Mouse (Mus musculus): ENCODE data around the gene Cand2. TPM values are rescaled to one million over a fixed set of nuclear protein-coding genes. Genes with fewer than 3 reads are reported as not detected.

Gene Cand2
- polyA plus RNA-seq, 1 experiment from 2014 or later = 9.8 TPM

DNA sequence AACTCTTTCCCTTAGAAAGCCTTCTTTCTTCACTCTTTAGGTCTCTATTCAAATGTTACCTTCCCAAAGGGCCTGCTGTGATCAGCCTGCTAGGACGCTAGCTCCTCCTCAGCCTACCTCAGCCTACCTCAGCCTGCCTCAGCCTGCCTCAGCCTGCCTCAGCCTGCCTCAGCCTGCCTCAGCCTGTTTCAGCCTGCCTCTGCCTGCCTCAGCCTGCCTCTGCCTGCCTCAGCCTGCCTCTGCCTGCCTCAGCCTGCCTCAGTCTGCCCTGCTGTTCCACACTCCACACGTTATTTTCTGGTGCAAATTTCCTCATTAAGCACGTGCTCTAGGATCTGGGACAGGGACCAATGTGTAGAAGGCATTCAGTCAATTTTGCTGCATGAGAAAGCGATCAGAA, 14.2 kb upstream of the Cand2 start:
- Histone ChIP-seq H3K9ac (replicated peaks) (no peak overlapping the region), H3K4me3 (replicated peaks) (no peak overlapping the region), H3K27ac (replicated peaks) (no peak overlapping the region), H3K27me3 (replicated peaks) (no peaks in the 10 kb centered on the region), H3K9me3 (replicated peaks) (no peaks in the 10 kb centered on the region), H3K36me3 (no peaks in the 10 kb centered on the region), H3K4me2 (no peak overlapping the region), H3K4me1 (peaks cover 25% of the 10 kb centered on the region)
- ATAC-seq (ENCODE audit: low FRiP score) = no peak
- 98% methylated on average over 4 of the region's 4 CpGs for WGBS

DNA sequence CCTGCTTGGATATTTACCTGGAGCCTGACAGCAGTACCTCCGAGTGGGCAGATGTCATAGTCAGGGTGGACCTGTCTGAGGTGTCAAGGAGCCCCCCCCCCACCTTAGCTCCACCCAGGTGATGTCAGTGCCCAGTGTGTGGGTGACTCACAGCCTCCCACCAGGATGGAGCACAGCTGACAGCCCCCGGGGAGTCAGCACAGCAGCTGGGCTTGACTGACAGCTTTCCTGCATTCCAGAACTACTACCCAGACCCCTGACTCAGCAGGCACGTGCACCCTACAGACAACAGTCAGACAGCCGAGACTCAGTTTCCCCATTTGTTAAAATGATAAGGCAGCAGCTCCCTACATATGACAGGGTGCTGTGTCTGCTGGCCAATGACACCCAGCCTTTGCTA, 13.4 kb upstream of the Cand2 start:
- Histone ChIP-seq H3K27me3 (replicated peaks) (no peaks in the 10 kb centered on the region), H3K36me3 (no peaks in the 10 kb centered on the region), H3K27ac (replicated peaks) (no peak overlapping the region), H3K9me3 (replicated peaks) (no peaks in the 10 kb centered on the region), H3K4me3 (replicated peaks) (no peak overlapping the region), H3K4me2 (no peak overlapping the region), H3K9ac (replicated peaks) (no peak overlapping the region), H3K4me1 (peaks cover 25% of the 10 kb centered on the region)
- ATAC-seq (ENCODE audit: low FRiP score) = no peak
- 68% methylated on average over 4 of the region's 4 CpGs for WGBS

DNA sequence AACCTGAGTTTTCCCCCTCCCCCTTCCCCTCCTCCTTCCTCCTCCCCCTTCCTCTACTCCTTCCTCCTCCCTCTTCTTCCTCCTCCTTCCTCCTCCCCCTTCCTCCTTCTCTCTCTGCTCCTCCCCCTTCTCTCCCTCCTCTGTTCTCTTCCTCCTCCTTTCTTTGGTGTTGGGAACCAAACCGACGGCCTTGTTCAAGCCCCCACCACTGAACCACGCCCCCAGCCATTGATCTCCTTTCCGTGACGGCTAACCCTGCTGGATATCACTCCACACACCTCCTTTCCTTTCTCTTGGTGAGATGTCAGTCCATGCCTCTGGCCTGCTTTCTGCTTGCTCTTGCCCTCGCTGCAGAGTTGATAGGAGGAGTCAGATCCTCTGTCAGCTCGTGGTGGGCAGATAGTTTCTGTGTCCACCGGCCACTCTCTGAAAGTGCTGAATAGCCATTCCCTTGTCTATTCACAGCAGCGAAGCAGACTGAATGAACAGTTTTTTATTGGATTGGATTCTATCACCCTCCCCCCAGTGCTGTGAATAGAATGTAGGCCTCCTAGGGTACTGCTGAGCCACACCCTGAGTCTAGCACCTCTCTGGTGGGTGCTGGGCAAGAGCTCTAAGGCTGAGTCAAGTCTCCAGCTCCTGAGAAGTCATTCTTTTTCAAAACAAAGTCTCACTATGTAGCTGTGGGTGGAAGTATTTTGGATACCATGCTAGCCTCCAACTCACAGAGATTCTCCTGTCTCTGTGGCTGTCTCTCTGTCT, 12.2 kb upstream of the Cand2 start, which contains the start of gene Tmem40:
Gene Tmem40, minus strand, starts transcription at position 416 of the 762 bp plus-strand sequence.
- Histone ChIP-seq H3K9ac (replicated peaks) (no peak within 1 kb of the TSS), H3K4me1 (peaks cover 25% of the 10 kb centered on the region), H3K36me3 (no peaks in the 10 kb centered on the region), H3K27ac (replicated peaks) (peak within 1 kb of the TSS; percentile 48; the same call in 1 of the 2 replicates), H3K9me3 (replicated peaks) (no peaks in the 10 kb centered on the region), H3K27me3 (replicated peaks) (no peaks in the 10 kb centered on the region), H3K4me3 (replicated peaks) (no peak within 1 kb of the TSS), H3K4me2 (peak within 1 kb of the TSS; percentile 15; the same call in 1 of the 2 replicates)
- no peak for ATAC-seq (ENCODE audit: low FRiP score)
- 2% methylated on average over 9 of the region's 9 CpGs for WGBS

DNA sequence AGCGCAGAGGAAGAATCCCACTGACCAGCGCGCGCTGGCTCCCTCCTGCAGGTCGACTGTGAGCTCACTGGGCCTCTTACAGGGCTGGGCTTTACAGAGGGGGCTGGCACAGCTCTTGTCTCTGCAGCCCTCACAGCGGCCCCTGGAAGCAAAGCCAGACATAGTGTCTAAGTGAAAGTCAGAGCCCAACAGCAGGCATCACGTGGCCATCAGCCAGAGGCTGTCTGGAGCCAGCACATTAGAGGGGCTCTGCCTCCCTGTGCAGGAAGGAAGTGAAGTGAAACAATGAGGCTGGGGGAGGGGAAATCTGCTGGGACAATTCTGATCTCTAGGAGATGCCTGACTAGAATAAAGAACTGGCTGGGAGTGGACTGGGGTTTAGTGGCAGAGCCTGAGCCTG, 10.2 kb upstream of the Cand2 start:
- 6% methylated on average over 7 of the region's 7 CpGs for WGBS

DNA sequence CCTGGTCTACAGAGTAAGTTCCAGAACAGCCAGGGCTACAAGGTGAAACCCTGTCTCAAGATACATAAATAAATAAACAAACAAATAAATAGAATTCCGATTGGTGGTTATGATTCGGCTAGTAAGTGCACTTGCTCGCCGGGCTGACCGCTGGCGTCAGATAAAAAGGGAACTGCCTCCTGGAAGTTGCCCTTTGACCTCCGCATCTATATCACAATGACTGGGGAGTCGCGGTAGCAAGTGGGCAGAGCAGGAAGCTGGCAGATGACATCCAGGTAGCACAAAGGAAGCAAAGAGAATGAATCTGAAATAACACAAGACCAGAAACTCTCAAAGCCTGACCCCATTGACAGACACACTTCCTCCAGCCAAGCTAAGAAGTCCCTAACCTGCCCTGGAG, 7.0 kb upstream of the Cand2 start:
- Histone ChIP-seq H3K9me3 (replicated peaks) (no peaks in the 10 kb centered on the region), H3K27ac (replicated peaks) (no peak overlapping the region), H3K9ac (replicated peaks) (no peak overlapping the region), H3K36me3 (no peaks in the 10 kb centered on the region), H3K4me3 (replicated peaks) (no peak overlapping the region), H3K27me3 (replicated peaks) (no peaks in the 10 kb centered on the region), H3K4me1 (peaks cover 18% of the 10 kb centered on the region), H3K4me2 (no peak overlapping the region)
- 43% methylated on average over 9 of the region's 9 CpGs for WGBS
- ATAC-seq (ENCODE audit: low FRiP score) = no peak

More for the DNA sequence above, 10.2 kb upstream of the Cand2 start:
- H3K9me3 ChIP-seq (replicated peaks) = no peaks in the 10 kb centered on the region
- H3K4me2 ChIP-seq = peak overlapping the region; percentile 19; the same call in 1 of the 2 replicates
- H3K9ac ChIP-seq (replicated peaks) = no peak overlapping the region
- ATAC-seq (ENCODE audit: low FRiP score) = peak; percentile 88
- peak overlapping the region; percentile 84 for H3K27ac ChIP-seq (replicated peaks)
- H3K4me3 ChIP-seq (replicated peaks) = no peak overlapping the region
- no peaks in the 10 kb centered on the region for H3K27me3 ChIP-seq (replicated peaks)
- no peaks in the 10 kb centered on the region for H3K36me3 ChIP-seq
- peaks cover 23% of the 10 kb centered on the region for H3K4me1 ChIP-seq

DNA sequence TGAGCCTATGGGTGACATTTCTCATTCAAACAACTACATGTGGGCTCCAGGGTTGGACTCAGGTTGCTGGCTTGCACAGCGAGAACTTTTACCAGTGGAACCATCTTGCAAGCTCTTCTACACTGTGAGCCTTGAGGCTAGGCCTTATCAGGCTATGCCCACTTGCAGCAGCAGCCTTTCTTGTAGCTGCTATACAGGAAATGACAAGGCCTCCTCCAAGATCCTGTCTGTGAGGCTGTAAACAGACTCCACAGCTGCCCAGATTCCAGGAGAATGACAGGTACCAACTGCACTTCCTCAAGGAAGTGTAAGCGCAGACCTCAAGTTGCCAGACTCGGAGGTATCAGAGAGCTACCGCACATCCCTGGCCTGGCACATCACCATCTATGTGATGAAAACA, 6.1 kb upstream of the Cand2 start:
- Histone ChIP-seq H3K4me2 (no peak overlapping the region), H3K27ac (replicated peaks) (no peak overlapping the region), H3K4me1 (peaks cover 13% of the 10 kb centered on the region), H3K9ac (replicated peaks) (no peak overlapping the region), H3K9me3 (replicated peaks) (no peaks in the 10 kb centered on the region), H3K27me3 (replicated peaks) (no peaks in the 10 kb centered on the region), H3K36me3 (no peaks in the 10 kb centered on the region), H3K4me3 (replicated peaks) (no peak overlapping the region)
- no peak for ATAC-seq (ENCODE audit: low FRiP score)
- WGBS = 87% methylated on average over 4 of the region's 4 CpGs

DNA sequence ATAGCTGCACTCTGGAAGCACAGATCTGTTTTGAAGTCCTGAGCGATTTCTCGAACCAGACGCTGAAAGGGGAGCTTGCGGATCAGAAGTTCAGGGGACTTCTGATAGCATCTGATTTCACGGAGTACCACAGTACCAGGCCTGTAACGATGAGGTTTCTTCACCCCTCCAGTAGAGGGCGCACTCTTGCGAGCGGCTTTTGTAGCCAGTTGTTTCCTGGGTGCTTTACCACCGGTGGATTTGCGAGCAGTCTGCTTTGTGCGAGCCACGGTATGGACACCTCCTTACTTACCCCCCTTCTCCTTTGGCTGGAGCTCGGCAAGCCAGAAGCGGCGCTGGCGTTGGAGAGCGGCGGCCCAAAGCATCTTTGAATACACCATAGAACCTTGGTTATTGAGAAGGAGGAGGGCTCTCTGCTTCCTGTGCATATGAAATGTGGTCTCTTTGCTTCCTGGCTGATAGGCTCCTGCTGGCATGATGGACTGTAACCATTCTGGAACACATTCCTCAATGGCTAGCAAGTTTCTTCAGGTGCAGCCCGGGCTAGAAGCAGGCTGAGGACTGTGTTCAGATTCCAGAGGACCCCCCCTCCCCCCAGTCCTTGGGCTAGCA, 4.2 kb upstream of the Cand2 start:
- Histone ChIP-seq H3K27ac (replicated peaks) (no peak overlapping the region), H3K4me1 (peaks cover 14% of the 10 kb centered on the region), H3K36me3 (no peaks in the 10 kb centered on the region), H3K4me2 (no peak overlapping the region), H3K9me3 (replicated peaks) (no peaks in the 10 kb centered on the region), H3K4me3 (replicated peaks) (no peak overlapping the region), H3K27me3 (replicated peaks) (no peaks in the 10 kb centered on the region), H3K9ac (replicated peaks) (no peak overlapping the region)
- ATAC-seq (ENCODE audit: low FRiP score) = no peak
- WGBS = 87% methylated on average over 20 of the region's 20 CpGs

DNA sequence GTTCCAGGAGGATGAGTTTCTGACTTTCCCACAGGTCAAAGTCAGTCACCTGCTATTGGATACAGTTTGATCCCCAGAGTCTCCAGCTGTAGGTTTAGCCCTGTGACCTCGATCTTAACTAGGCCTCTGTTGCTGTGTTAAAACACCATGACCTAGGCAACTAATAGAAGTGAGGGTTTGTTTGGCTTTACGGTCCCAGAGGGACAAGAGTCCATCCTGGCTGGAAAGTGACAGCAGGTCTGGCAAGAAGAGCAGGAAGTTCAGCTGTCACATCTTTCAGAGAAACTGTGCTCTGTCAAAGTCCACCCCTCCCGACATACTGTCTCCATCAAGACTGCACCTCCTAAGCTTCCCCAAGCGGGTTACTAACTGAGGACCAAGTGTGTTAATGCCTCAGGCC, 3.5 kb upstream of the Cand2 start:
- WGBS = 78% methylated on average over 4 of the region's 4 CpGs
- no peak overlapping the region for H3K4me2 ChIP-seq
- H3K4me1 ChIP-seq = peaks cover 20% of the 10 kb centered on the region
- no peak overlapping the region for H3K4me3 ChIP-seq (replicated peaks)
- H3K9ac ChIP-seq (replicated peaks) = no peak overlapping the region
- no peaks in the 10 kb centered on the region for H3K27me3 ChIP-seq (replicated peaks)
- no peak for ATAC-seq (ENCODE audit: low FRiP score)
- H3K27ac ChIP-seq (replicated peaks) = no peak overlapping the region
- no peaks in the 10 kb centered on the region for H3K9me3 ChIP-seq (replicated peaks)
- H3K36me3 ChIP-seq = no peaks in the 10 kb centered on the region

DNA sequence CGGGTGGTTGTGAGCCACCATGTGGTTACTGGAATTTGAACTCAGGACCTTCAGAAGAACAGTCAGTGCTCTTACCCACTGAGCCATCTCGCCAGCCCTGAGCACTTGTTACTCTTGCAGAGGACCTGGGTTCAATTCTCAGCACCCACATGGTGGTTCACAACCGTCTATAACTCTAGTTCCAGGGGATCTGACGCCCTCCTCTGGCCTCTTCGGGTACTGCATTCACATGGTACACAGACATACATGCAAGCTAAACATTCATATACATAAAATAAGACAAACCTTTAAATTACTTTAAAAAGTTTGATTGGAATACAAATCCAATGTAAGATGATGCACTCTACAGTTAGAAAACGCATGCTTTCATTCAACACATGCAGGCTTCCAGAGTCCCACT, 2.1 kb upstream of the Cand2 start:
- 81% methylated on average over 6 of the region's 6 CpGs for WGBS
- Histone ChIP-seq H3K4me3 (replicated peaks) (no peak overlapping the region), H3K4me2 (no peak overlapping the region), H3K27me3 (replicated peaks) (no peaks in the 10 kb centered on the region), H3K4me1 (peaks cover 34% of the 10 kb centered on the region), H3K9ac (replicated peaks) (no peak overlapping the region), H3K36me3 (no peaks in the 10 kb centered on the region), H3K9me3 (replicated peaks) (no peaks in the 10 kb centered on the region), H3K27ac (replicated peaks) (no peak overlapping the region)
- ATAC-seq (ENCODE audit: low FRiP score) = no peak

DNA sequence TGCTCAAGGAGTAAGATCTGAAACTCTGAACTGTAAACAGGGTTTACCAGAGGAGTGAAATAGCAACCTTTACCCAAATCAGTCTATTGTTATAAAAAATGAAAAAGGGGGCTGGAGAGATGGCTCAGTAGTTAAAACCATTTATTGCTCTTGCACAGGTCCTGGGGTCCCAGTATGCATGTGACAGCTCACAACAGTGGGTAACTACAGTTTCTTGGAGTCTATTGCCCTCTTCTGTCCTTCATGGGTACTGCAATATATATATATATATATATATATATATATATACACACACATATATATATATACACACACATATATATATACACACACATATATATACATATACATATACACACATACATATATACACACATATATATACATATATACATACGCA, 1.7 kb upstream of the Cand2 start:
- H3K4me1 ChIP-seq = peaks cover 34% of the 10 kb centered on the region
- no peaks in the 10 kb centered on the region for H3K36me3 ChIP-seq
- no peak overlapping the region for H3K9ac ChIP-seq (replicated peaks)
- H3K27ac ChIP-seq (replicated peaks) = no peak overlapping the region
- no peak for ATAC-seq (ENCODE audit: low FRiP score)
- H3K4me3 ChIP-seq (replicated peaks) = no peak overlapping the region
- 78% methylated on average over 1 of the region's 1 CpGs for WGBS
- no peak overlapping the region for H3K4me2 ChIP-seq
- no peaks in the 10 kb centered on the region for H3K9me3 ChIP-seq (replicated peaks)
- H3K27me3 ChIP-seq (replicated peaks) = no peaks in the 10 kb centered on the region

DNA sequence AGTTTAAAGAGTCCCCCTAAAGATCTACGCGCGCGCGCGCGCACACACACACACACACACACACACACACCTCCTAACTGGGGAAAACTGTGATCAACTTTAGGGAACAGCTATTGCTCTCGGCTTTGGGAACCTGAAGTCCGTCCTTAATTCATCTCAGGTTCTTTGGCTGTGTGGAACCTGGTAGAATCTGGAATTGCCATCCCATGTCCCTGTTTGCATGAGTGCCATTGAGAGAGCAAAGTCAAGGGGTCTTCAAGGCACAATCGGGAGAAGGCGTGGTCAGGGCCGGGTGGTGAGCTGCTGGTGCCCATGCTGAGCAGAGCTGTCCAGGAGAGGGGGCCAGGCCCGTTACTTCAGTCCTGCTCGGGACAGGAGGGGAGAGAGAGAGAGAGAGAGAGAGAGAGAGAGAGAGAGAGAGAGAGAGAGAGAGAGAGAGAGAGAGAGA, 348 bp upstream of the Cand2 start:
- WGBS = under 1% methylated on average over 14 of the region's 14 CpGs
- H3K4me3 ChIP-seq (replicated peaks) = peak overlapping the region; percentile 69
- H3K27me3 ChIP-seq (replicated peaks) = no peaks in the 10 kb centered on the region
- peak overlapping the region; percentile 69 for H3K27ac ChIP-seq (replicated peaks)
- peak overlapping the region; percentile 87 for H3K4me2 ChIP-seq
- no peaks in the 10 kb centered on the region for H3K9me3 ChIP-seq (replicated peaks)
- no peaks in the 10 kb centered on the region for H3K36me3 ChIP-seq
- peak overlapping the region; percentile 51 for H3K9ac ChIP-seq (replicated peaks)
- ATAC-seq (ENCODE audit: low FRiP score) = peak; percentile 84
- peaks cover 34% of the 10 kb centered on the region for H3K4me1 ChIP-seq

DNA sequence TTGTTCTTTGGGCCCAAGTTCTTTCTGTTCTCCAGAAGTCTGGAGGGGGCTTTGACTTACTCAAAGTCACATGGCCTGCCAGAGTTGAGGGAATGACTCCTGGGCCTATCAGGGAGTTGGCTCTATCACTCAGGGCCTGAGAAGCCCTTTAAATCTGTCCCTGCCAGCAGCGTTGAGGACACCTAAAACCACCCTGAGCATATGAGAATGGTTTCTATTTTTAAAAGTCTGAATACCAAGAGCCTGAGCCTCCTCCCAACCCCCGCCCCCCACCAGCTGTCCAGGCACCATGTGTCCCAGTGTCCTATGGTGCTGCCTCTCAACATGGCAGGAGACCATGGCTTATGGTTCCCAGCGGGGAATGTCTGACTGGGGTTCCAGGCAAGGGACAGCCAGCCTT, 1.5 kb downstream of the Cand2 start:
- 0 out of 2 replicates have a peak overlapping the region, but pooled peaks have one; percentile 23 for H3K27ac ChIP-seq (replicated peaks)
- H3K4me3 ChIP-seq (replicated peaks) = peak overlapping the region; percentile 69
- ATAC-seq (ENCODE audit: low FRiP score) = no peak
- 57% methylated on average over 3 of the region's 3 CpGs for WGBS
- H3K9ac ChIP-seq (replicated peaks) = peak overlapping the region; percentile 77
- peaks cover 4% of the 10 kb centered on the region for H3K36me3 ChIP-seq
- peak overlapping the region; percentile 87 for H3K4me2 ChIP-seq
- H3K27me3 ChIP-seq (replicated peaks) = no peaks in the 10 kb centered on the region
- no peaks in the 10 kb centered on the region for H3K9me3 ChIP-seq (replicated peaks)
- H3K4me1 ChIP-seq = peaks cover 34% of the 10 kb centered on the region
